Mouse (Mus musculus) kidney, adult 2 months (tissue): ENCODE measurements around the gene Atp5h. TPM values are rescaled to one million over a fixed set of nuclear protein-coding genes. Genes with fewer than 3 reads are reported as not detected.
"Not testable (repeated sequence)": the region's sequence is repeated elsewhere in the genome, so short reads cannot be mapped to it uniquely, and the experiment has no call there.

ENCODE experiments used
- DNase-seq: peaks from one replicate; pipeline ENCODE4 v3.0.0; 2021
- H3K27ac ChIP-seq: fragments of 200-500 bp; 2 replicates; pipeline ENCODE4 v1.5.1; 2012; ENCODE audit warnings: low read depth, low read length, control low read depth, inconsistent platforms; ENCODE audit not compliant: insufficient read depth
- H3K27me3 ChIP-seq: fragments of 200-500 bp; replicated peaks from 2 replicates; pipeline ENCODE4 v1.6.1; 2012; ENCODE audit warnings: mild to moderate bottlenecking, moderate library complexity, low read length, inconsistent platforms; ENCODE audit not compliant: control insufficient read depth, insufficient read depth
- H3K36me3 ChIP-seq: fragments of 200-500 bp; 2 replicates; pipeline ENCODE4 v1.6.1; 2012; ENCODE audit warnings: mild to moderate bottlenecking, moderate library complexity, low read length, inconsistent platforms; ENCODE audit not compliant: control insufficient read depth, insufficient read depth
- H3K4me1 ChIP-seq: fragments of 200-500 bp; 2 replicates; pipeline ENCODE4 v1.6.1; 2011; ENCODE audit warnings: low read length; ENCODE audit not compliant: control insufficient read depth, insufficient read depth
- H3K4me3 ChIP-seq: fragments of 200-500 bp; 2 replicates; pipeline ENCODE4 v1.5.1; 2011; ENCODE audit warnings: mild to moderate bottlenecking, low read depth, low read length, control low read depth; ENCODE audit not compliant: insufficient read depth
- CTCF ChIP-seq: fragments of 200-500 bp; conservative IDR thresholded peaks from 2 replicates; pipeline ENCODE4 v1.5.1; 2011; ENCODE audit warnings: low read depth, mild to moderate bottlenecking, control low read depth, low read length, moderate library complexity, mixed read lengths; ENCODE audit not compliant: insufficient read depth, insufficient read length
- POLR2A ChIP-seq: fragments of 200-500 bp; IDR thresholded peaks from one replicate; pipeline ENCODE4 v1.6.1; 2011; ENCODE audit warnings: low read depth, low read length, control low read depth
- WGBS: fragments of 180-500 bp; shearing (Covaris S2); methylation state at CpG from one replicate; pipeline ENCODE4 v1.1.7; 2018; 5-methylcytosine and 5-hydroxymethylcytosine counted together
- polyA plus RNA-seq: library from polyadenylated mRNA; depleted of rRNA; stranded (reverse); fragments of >200 nt; gene quantifications from 2 replicates; pipeline ENCODE4 v1.2.3, GENCODE M21; 2012

Atp5h gene
- polyA plus RNA-seq, 1 experiment: 478 TPM

DNA sequence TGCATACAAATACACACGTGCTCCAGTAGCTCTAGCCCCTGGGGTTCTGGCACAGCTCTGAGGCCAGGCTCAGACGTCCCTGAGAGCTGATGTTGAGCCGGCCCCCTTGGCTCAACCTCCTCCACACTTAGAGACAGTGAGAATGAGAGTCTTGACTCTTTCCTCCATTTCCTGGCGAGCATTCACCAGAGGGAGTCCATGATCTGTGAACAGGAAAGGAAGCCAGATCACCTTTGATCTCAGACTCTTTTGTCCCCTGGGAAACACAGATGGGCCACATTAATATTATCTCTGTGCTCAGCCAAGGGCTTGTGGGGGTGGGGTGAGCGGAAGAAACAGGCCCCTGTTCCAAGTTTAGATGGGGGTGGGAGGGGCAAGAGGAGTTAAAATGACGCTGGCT, 37.6 kb upstream of the Atp5h start:
- Histone ChIP-seq H3K4me3 (no peak overlapping the region), H3K27me3 (no peaks in the 10 kb centered on the region), H3K36me3 (no peaks in the 10 kb centered on the region), H3K27ac (no peak overlapping the region), H3K4me1 (peaks cover 5% of the 10 kb centered on the region)
- peak; percentile 77 for DNase-seq
- TF ChIP-seq CTCF (no peak), POLR2A (no peak)
- 29% methylated on average over 6 of the region's 6 CpGs for WGBS

DNA sequence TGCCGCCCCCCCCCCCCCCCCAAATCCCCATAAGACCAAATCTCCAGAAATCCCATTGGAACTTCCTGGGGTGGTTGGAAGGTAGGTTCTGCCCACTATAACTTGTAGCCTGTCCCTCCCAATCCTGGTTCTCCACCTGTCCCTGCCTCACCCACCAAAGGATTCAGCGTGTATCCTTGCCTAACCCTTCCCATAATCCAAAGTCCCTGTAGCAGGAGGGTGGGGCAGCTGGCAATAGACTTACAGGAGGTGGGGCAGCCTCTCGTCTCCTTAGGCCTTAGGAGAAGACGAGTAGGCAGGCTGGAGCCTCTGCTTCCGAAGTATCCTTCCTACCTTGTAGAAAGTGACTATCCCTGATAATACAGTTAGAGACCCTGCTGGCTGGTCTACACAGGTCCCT, 36.4 kb upstream of the Atp5h start:
- TF ChIP-seq CTCF (no peak), POLR2A (no peak)
- WGBS: 71% methylated on average over 5 of the region's 5 CpGs

DNA sequence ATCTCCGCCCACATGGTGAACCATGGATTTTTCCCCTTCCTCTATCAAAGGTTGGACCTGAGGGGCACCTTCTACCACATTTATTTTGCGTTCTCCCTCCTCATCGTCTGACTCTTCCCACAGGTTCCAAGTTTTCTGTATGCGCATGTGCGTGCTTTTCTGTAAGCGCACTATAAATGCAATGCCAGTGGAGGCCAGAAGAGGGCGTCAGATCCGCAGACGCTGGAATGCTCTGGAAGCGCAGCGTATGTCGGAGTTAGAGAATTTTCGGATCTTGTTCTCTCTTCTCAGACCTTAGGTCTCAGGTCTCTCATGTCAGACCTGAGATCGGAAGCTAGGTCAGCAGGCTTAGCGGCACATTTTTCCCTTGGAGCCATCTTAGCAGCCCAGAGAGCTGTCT, 35.9 kb upstream of the Atp5h start:
- DNase-seq: no peak
- Histone ChIP-seq H3K4me1 (peaks cover 11% of the 10 kb centered on the region), H3K4me3 (no peak overlapping the region), H3K27me3 (no peaks in the 10 kb centered on the region), H3K36me3 (no peaks in the 10 kb centered on the region), H3K27ac (no peak overlapping the region)
- 91% methylated on average over 15 of the region's 15 CpGs for WGBS
- no peak for TF ChIP-seq POLR2A
- TF ChIP-seq CTCF: no peak

More for the DNA sequence above, 36.4 kb upstream of the Atp5h start:
- no peak overlapping the region for H3K27ac ChIP-seq
- H3K4me3 ChIP-seq: no peak overlapping the region
- no peaks in the 10 kb centered on the region for H3K27me3 ChIP-seq
- no peak for DNase-seq
- peaks cover 5% of the 10 kb centered on the region for H3K4me1 ChIP-seq
- H3K36me3 ChIP-seq: no peaks in the 10 kb centered on the region

DNA sequence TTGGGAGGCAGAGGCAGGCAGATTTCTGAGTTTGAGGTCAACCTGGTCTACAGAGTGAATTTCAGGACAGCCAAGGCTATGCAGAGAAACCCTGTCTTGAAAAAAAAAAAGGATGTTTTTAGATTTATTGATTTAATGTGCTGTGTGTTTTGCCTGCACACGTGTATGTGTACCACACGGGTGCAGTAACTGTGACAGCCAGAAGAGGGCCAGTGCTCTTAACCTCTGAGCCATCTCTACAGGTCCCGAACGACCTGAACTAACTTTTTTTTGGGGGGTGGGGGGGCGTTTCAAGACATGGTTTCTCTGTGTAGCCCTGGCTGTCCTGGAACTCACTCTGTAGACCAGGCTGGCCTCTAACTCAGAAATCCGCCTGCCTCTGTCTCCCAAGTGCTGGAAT, 35.1 kb upstream of the Atp5h start:
- 0 out of 2 replicates have a peak, but pooled peaks have one; percentile 6 for TF ChIP-seq CTCF
- H3K4me1 ChIP-seq: peaks cover 19% of the 10 kb centered on the region
- WGBS: 90% methylated on average over 6 of the region's 6 CpGs
- H3K4me3 ChIP-seq, DNase-seq, H3K27ac ChIP-seq, H3K27me3 ChIP-seq, H3K36me3 ChIP-seq: not testable (repeated sequence)

DNA sequence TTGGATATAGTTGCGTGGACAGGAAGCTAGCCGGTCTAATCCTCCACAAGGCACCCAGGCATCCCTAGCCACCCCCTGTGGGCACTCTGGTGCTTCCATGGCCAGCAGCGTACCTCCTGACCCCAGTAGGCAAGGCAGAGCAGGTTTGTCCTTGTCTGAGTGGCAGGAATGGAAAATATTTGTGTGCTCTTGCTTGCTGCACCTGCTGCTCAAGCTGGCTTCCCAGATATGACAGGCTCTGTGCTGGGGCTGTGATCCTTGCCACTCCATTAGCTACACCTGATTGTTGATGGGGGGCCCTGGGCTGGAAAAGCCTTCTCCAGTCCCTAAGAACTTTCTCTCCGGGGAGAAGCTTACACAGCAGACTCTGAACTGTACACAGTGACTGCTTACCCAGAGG, 33.5 kb upstream of the Atp5h start:
- Histone ChIP-seq H3K4me3 (no peak overlapping the region), H3K27me3 (no peaks in the 10 kb centered on the region), H3K4me1 (peaks cover 32% of the 10 kb centered on the region), H3K27ac (peak overlapping the region; percentile 61), H3K36me3 (no peaks in the 10 kb centered on the region)
- TF ChIP-seq POLR2A: no peak
- TF ChIP-seq CTCF: no peak
- 55% methylated on average over 4 of the region's 4 CpGs for whole genome bisulfite sequencing
- peak; percentile 56 for DNase-seq

DNA sequence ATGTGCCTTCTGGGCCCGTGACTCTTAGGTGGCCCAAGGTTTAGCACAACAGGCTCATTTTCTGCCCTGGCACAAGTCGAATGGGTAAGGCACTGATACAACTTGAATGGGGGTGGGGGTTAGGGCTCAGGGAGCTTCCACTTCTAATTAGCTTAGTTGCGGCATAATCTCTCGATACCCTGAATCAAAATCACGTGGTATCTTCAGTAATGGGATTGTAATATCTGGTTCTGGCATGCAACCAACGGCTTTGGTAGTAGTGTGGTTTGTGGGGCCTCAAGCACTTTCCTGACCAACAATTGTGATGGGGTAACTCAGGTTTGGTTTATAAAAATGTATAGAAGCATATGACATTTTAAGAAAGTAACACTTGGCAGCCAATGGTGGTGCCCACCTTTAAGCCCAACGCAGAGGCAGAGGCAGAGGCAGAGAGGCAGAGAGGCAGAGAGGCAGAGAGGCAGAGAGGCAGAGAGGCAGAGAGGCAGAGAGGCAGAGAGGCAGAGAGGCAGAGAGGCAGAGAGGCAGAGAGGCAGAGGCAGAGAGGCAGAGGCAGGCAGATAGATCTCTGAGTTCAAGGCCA, 32.6 kb upstream of the Atp5h start:
- no peak overlapping the region for H3K4me3 ChIP-seq
- no peaks in the 10 kb centered on the region for H3K27me3 ChIP-seq
- TF ChIP-seq CTCF (no peak), POLR2A (no peak)
- WGBS: 74% methylated on average over 7 of the region's 7 CpGs
- H3K27ac ChIP-seq: peak overlapping the region; percentile 69; the same call in 1 of the 2 replicates
- no peak for DNase-seq
- no peaks in the 10 kb centered on the region for H3K36me3 ChIP-seq
- H3K4me1 ChIP-seq: peaks cover 40% of the 10 kb centered on the region

DNA sequence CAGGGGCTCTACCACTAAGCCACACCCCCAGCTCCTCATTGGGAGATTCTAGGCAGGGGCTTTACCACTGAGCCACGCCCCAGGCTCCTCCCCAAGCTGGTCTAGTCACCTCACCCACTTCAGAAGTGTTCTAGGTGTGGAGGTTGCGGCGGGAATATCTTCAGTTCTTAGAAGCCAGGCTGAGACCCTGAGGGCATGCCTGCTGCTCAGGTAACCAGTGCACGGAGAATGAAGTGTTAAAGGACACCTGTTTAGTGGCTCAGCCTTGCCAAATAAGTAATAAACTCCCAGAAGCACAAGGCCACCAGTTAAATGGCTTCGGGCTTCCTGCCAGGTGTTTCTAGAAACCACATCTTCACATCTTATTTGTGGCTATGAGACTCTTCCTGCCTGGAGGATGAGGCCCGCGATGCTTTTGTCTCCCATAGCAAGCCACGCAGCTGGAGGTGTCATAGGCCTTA, 32.0 kb upstream of the Atp5h start:
- WGBS: 59% methylated on average over 8 of the region's 8 CpGs
- Histone ChIP-seq H3K27me3 (no peaks in the 10 kb centered on the region), H3K36me3 (no peaks in the 10 kb centered on the region), H3K4me1 (peaks cover 42% of the 10 kb centered on the region), H3K27ac (peak overlapping the region; percentile 69; the same call in 1 of the 2 replicates), H3K4me3 (no peak overlapping the region)
- DNase-seq: peak; percentile 50
- TF ChIP-seq CTCF (no peak), POLR2A (no peak)
